Mouse (Mus musculus) limb, embryonic 10.5 days (tissue): ENCODE data around the gene Gm49510. TPM values are rescaled to one million over a fixed set of nuclear protein-coding genes. Genes with fewer than 3 reads are reported as not detected.
"Not testable (repeated sequence)": the region's sequence is repeated elsewhere in the genome, so short reads cannot be mapped to it uniquely, and the experiment has no call there.

Source experiments
- DNase-seq: peaks from one replicate; pipeline ENCODE4 v3.0.0-alpha.2; 2017; ENCODE audit warnings: low spot score
- H3K27ac ChIP-seq: fragments of 300-500 bp; sonication (generic); 2 replicates; pipeline ENCODE4 v1.5.1; 2016; ENCODE audit warnings: mild to moderate bottlenecking
- H3K27me3 ChIP-seq: fragments of 300-500 bp; sonication (generic); 2 replicates; pipeline ENCODE4 v1.6.1; 2016; ENCODE audit warnings: low read depth, mild to moderate bottlenecking; ENCODE audit not compliant: poor library complexity, severe bottlenecking
- H3K36me3 ChIP-seq: fragments of 300-500 bp; sonication (generic); 2 replicates; pipeline ENCODE4 v1.6.1; 2016; ENCODE audit warnings: mild to moderate bottlenecking, moderate library complexity
- H3K4me1 ChIP-seq: fragments of 300-500 bp; sonication (generic); 2 replicates; pipeline ENCODE4 v1.6.1; 2016
- H3K4me3 ChIP-seq: fragments of 300-500 bp; sonication (generic); 2 replicates; pipeline ENCODE4 v1.5.1; 2016; ENCODE audit warnings: mild to moderate bottlenecking, moderate library complexity
- H3K9me3 ChIP-seq: fragments of 300-500 bp; sonication (generic); replicated peaks from 2 replicates; pipeline ENCODE4 v1.6.1; 2016; ENCODE audit warnings: mild to moderate bottlenecking
- WGBS: fragments of 180-500 bp; shearing (Covaris S2); methylation state at CpG from one replicate; pipeline ENCODE4 v1.1.7; 2016; 5-methylcytosine and 5-hydroxymethylcytosine counted together
- polyA plus RNA-seq: library from polyadenylated mRNA; unstranded; fragments of >200 nt; fragmentation: Nextera tagmentation; extraction: Ambion mirVana; gene quantifications from 2 replicates; pipeline ENCODE4 v1.2.1, GENCODE M21; 2016

Gm49510 gene
- polyA plus RNA-seq, 1 experiment from 2014 or later = 0.13 TPM

- WGBS = 75% methylated on average over 7 of the region's 7 CpGs
- Histone ChIP-seq H3K36me3 (no peaks in the 10 kb centered on the region), H3K4me3 (peak overlapping the region; percentile 6; the same call in 1 of the 2 replicates), H3K27me3 (no peaks in the 10 kb centered on the region; the same call in 1 of the 2 replicates), H3K9me3 (no peaks in the 10 kb centered on the region), H3K27ac (peak overlapping the region; percentile 84), H3K4me1 (peaks cover 28% of the 10 kb centered on the region)
- no peak for DNase-seq
These were observed 30.6 kb upstream of the Gm49510 start for GRCm38 (mm10) chr15:78868826-78869233.

- peak; percentile 62 for DNase-seq
- Histone ChIP-seq H3K27ac (peak overlapping the region; percentile 84; the same call in 1 of the 2 replicates), H3K27me3 (no peaks in the 10 kb centered on the region; the same call in 1 of the 2 replicates), H3K4me1 (peaks cover 24% of the 10 kb centered on the region), H3K36me3 (no peaks in the 10 kb centered on the region), H3K4me3 (no peak overlapping the region), H3K9me3 (no peaks in the 10 kb centered on the region)
- 26% methylated on average over 6 of the region's 6 CpGs for WGBS
These were observed 29.7 kb upstream of the Gm49510 start for GRCm38 (mm10) chr15:78869775-78870174.

GRCm38 (mm10) chr15:78872021-78872608 is 27.4 kb upstream of the Gm49510 start:
- 56% methylated on average over 5 of the region's 5 CpGs for WGBS
- Histone ChIP-seq H3K36me3 (no peaks in the 10 kb centered on the region), H3K4me1 (peaks cover 38% of the 10 kb centered on the region), H3K4me3 (no peak overlapping the region), H3K27me3 (no peaks in the 10 kb centered on the region), H3K27ac (0 out of 2 replicates have a peak overlapping the region, but pooled peaks have one; percentile 33), H3K9me3 (no peaks in the 10 kb centered on the region)
- no peak for DNase-seq

GRCm38 (mm10) chr15:78873803-78874435 is 25.5 kb upstream of the Gm49510 start:
- Histone ChIP-seq H3K4me1 (peaks cover 30% of the 10 kb centered on the region), H3K9me3 (no peaks in the 10 kb centered on the region), H3K27ac (0 out of 2 replicates have a peak overlapping the region, but pooled peaks have one; percentile 30), H3K4me3 (no peak overlapping the region), H3K27me3 (no peaks in the 10 kb centered on the region), H3K36me3 (0 out of 2 replicates have a peak, but pooled peaks cover under 1% of the 10 kb centered on the region)
- 59% methylated on average over 13 of the region's 13 CpGs for WGBS
- DNase-seq = no peak

- H3K27ac ChIP-seq = peak overlapping the region; percentile 97; the same call in 1 of the 2 replicates
- 76% methylated on average over 8 of the region's 8 CpGs for WGBS
- DNase-seq = no peak
- H3K27me3 ChIP-seq = no peaks in the 10 kb centered on the region
- H3K36me3 ChIP-seq = peaks cover 7% of the 10 kb centered on the region; the same call in 1 of the 2 replicates
- no peaks in the 10 kb centered on the region for H3K9me3 ChIP-seq
- no peak overlapping the region for H3K4me3 ChIP-seq
- peaks cover 34% of the 10 kb centered on the region for H3K4me1 ChIP-seq
These were observed 24.5 kb upstream of the Gm49510 start for GRCm38 (mm10) chr15:78874989-78875388.

GRCm38 (mm10) chr15:78875537-78875936 is 23.9 kb upstream of the Gm49510 start:
- peaks cover 12% of the 10 kb centered on the region for H3K36me3 ChIP-seq
- peak overlapping the region; percentile 97; the same call in 1 of the 2 replicates for H3K27ac ChIP-seq
- H3K27me3 ChIP-seq = no peaks in the 10 kb centered on the region
- peak overlapping the region; percentile 83; the same call in 1 of the 2 replicates for H3K4me3 ChIP-seq
- WGBS = 85% methylated on average over 5 of the region's 5 CpGs
- no peak for DNase-seq
- peaks cover 34% of the 10 kb centered on the region for H3K4me1 ChIP-seq
- no peaks in the 10 kb centered on the region for H3K9me3 ChIP-seq

- H3K27ac ChIP-seq = peak overlapping the region; percentile 97
- H3K36me3 ChIP-seq = peaks cover 20% of the 10 kb centered on the region
- H3K27me3 ChIP-seq = no peaks in the 10 kb centered on the region
- 5% methylated on average over 17 of the region's 17 CpGs for WGBS
- H3K4me1 ChIP-seq = peaks cover 34% of the 10 kb centered on the region
- no peaks in the 10 kb centered on the region for H3K9me3 ChIP-seq
- H3K4me3 ChIP-seq = peak overlapping the region; percentile 83
- DNase-seq = peak; percentile 88
These were observed 23.2 kb upstream of the Gm49510 start for GRCm38 (mm10) chr15:78876258-78876696.

GRCm38 (mm10) chr15:78876991-78877809 is 22.3 kb upstream of the Gm49510 start, which contains the start of gene Gga1:
Gene Gga1 (plus strand): TSS chr15:78877190.
- H3K27ac ChIP-seq = peak within 1 kb of the TSS; percentile 97
- peak; percentile 98 for DNase-seq
- 1% methylated on average over 79 of the region's 95 CpGs for WGBS
- peaks cover 34% of the 10 kb centered on the region for H3K4me1 ChIP-seq
- no peaks in the 10 kb centered on the region for H3K27me3 ChIP-seq
- peaks cover 29% of the 10 kb centered on the region for H3K36me3 ChIP-seq
- H3K9me3 ChIP-seq = no peaks in the 10 kb centered on the region
- peak within 1 kb of the TSS; percentile 83 for H3K4me3 ChIP-seq

GRCm38 (mm10) chr15:78877810-78878390 is 21.6 kb upstream of the Gm49510 start:
- no peak for DNase-seq
- H3K27me3 ChIP-seq = no peaks in the 10 kb centered on the region
- H3K27ac ChIP-seq = peak overlapping the region; percentile 97
- 2% methylated on average over 16 of the region's 17 CpGs for WGBS
- H3K9me3 ChIP-seq = no peaks in the 10 kb centered on the region
- peak overlapping the region; percentile 83 for H3K4me3 ChIP-seq
- H3K4me1 ChIP-seq = peaks cover 34% of the 10 kb centered on the region
- peaks cover 36% of the 10 kb centered on the region for H3K36me3 ChIP-seq

GRCm38 (mm10) chr15:78878792-78879516 is 20.5 kb upstream of the Gm49510 start:
- H3K4me1 ChIP-seq = peaks cover 34% of the 10 kb centered on the region
- H3K27me3 ChIP-seq = not testable (repeated sequence)

GRCm38 (mm10) chr15:78880432-78880831 is 19.0 kb upstream of the Gm49510 start:
- Histone ChIP-seq H3K36me3 (peaks cover 60% of the 10 kb centered on the region), H3K27ac (peak overlapping the region; percentile 11), H3K4me3 (no peak overlapping the region), H3K27me3 (no peaks in the 10 kb centered on the region), H3K4me1 (peaks cover 29% of the 10 kb centered on the region), H3K9me3 (no peaks in the 10 kb centered on the region)
- WGBS = 94% methylated on average over 8 of the region's 8 CpGs
- no peak for DNase-seq

More at GRCm38 (mm10) chr15:78878792-78879516, 20.5 kb upstream of the Gm49510 start:
- DNase-seq, H3K9me3 ChIP-seq: not testable (repeated sequence)
- Histone ChIP-seq H3K36me3 (peaks cover 46% of the 10 kb centered on the region), H3K4me3 (peak overlapping the region; percentile 16; the same call in 1 of the 2 replicates), H3K27ac (peak overlapping the region; percentile 64)
- 51% methylated on average over 7 of the region's 7 CpGs for WGBS

- H3K4me1 ChIP-seq = peaks cover 16% of the 10 kb centered on the region
- no peak overlapping the region for H3K4me3 ChIP-seq
- no peaks in the 10 kb centered on the region for H3K9me3 ChIP-seq
- WGBS = 86% methylated on average over 3 of the region's 3 CpGs
- H3K27ac ChIP-seq = no peak overlapping the region
- DNase-seq = no peak
- H3K36me3 ChIP-seq = peaks cover 74% of the 10 kb centered on the region
- H3K27me3 ChIP-seq = no peaks in the 10 kb centered on the region
These were observed 17.6 kb upstream of the Gm49510 start for GRCm38 (mm10) chr15:78881828-78882227.
